Mouse (Mus musculus) mesoderm, embryonic 11.5 days (tissue): ENCODE measurements around the gene Clec2d.
"Not testable (repeated sequence)": the region's sequence is repeated elsewhere in the genome, so short reads cannot be mapped to it uniquely, and the experiment has no call there.

Experiments used
- DNase-seq: peaks from one replicate; pipeline ENCODE4 v3.0.0-alpha.2; 2012; ENCODE audit warnings: low read depth, low spot score

Clec2d gene

GRCm38 (mm10) chr6:129180403-129181169 lies at the start of gene Clec2d:
TSS of gene Clec2d (plus strand) at chr6:129180615.
- DNase-seq, result peak; percentile 70

- DNase-seq, result no peak
These were observed 47.6 kb upstream of the Clec2d start for GRCm38 (mm10) chr6:129132604-129133341.

GRCm38 (mm10) chr6:129146812-129147211 lies 33.6 kb upstream of the Clec2d start:
- no peak for DNase-seq

GRCm38 (mm10) chr6:129160103-129160502 lies 20.3 kb upstream of the Clec2d start:
- DNase-seq, result no peak

- DNase-seq, result no peak
These were observed 19.3 kb upstream of the Clec2d start for GRCm38 (mm10) chr6:129161136-129161535.

- peak; percentile 12 for DNase-seq
These were observed 18.5 kb upstream of the Clec2d start for GRCm38 (mm10) chr6:129161951-129162350.

GRCm38 (mm10) chr6:129162587-129163159 lies 17.7 kb upstream of the Clec2d start:
- no peak for DNase-seq

GRCm38 (mm10) chr6:129163606-129164005 lies 16.8 kb upstream of the Clec2d start:
- no peak for DNase-seq

GRCm38 (mm10) chr6:129170925-129171324 lies 9.5 kb upstream of the Clec2d start:
- no peak for DNase-seq

GRCm38 (mm10) chr6:129171675-129172074 lies 8.7 kb upstream of the Clec2d start:
- no peak for DNase-seq

- no peak for DNase-seq
These were observed 5.6 kb upstream of the Clec2d start for GRCm38 (mm10) chr6:129174836-129175235.

- DNase-seq, result no peak
These were observed 4.8 kb upstream of the Clec2d start for GRCm38 (mm10) chr6:129175612-129176011.

GRCm38 (mm10) chr6:129176621-129177020 lies 3.8 kb upstream of the Clec2d start:
- no peak for DNase-seq

- no peak for DNase-seq
These were observed 1.1 kb upstream of the Clec2d start for GRCm38 (mm10) chr6:129179281-129179680.

GRCm38 (mm10) chr6:129179831-129180230 lies 584 bp upstream of the Clec2d start:
- DNase-seq, result not testable (repeated sequence)

- DNase-seq, result no peak
These were observed 834 bp downstream of the Clec2d start for GRCm38 (mm10) chr6:129181249-129181648.

GRCm38 (mm10) chr6:129181683-129182082 lies 1.3 kb downstream of the Clec2d start:
- peak; percentile 16 for DNase-seq

GRCm38 (mm10) chr6:129182518-129182917 lies 2.1 kb downstream of the Clec2d start:
- no peak for DNase-seq

- DNase-seq, result not testable (repeated sequence)
These were observed 3.6 kb downstream of the Clec2d start for GRCm38 (mm10) chr6:129184001-129184400.

GRCm38 (mm10) chr6:129184788-129185187 lies 4.4 kb downstream of the Clec2d start:
- no peak for DNase-seq

- DNase-seq, result no peak
These were observed 5.6 kb downstream of the Clec2d start for GRCm38 (mm10) chr6:129186022-129186421.

- DNase-seq, result no peak
These were observed 6.2 kb downstream of the Clec2d start for GRCm38 (mm10) chr6:129186457-129187199.
